Mouse (Mus musculus) forebrain, embryonic 14.5 days (tissue): ENCODE results near the gene Prdm12. TPM values are rescaled to one million over a fixed set of nuclear protein-coding genes. Genes with fewer than 3 reads are reported as not detected.
A peak's percentile ranks its signal among the peaks of the same experiment; 100 is the strongest.

ENCODE experiments used
- ATAC-seq: fragments of 200-750 bp; cut with Nextera tagmentation; 2 replicates; pipeline ENCODE4 v1.8.0; 2017; ENCODE audit warnings: mild to moderate bottlenecking, moderate library complexity
- DNase-seq: peaks from one replicate; pipeline ENCODE4 v3.0.0-alpha.2; 2015; ENCODE audit warnings: low spot score
- H3K27ac ChIP-seq: fragments of 300-500 bp; sonication (generic); 2 replicates; pipeline ENCODE4 v1.5.1; 2014; ENCODE audit warnings: low read depth, mild to moderate bottlenecking, control low read depth, low read length, moderate library complexity
- H3K27me3 ChIP-seq: fragments of 300-500 bp; sonication (generic); replicated peaks from 2 replicates; pipeline ENCODE4 v1.6.1; 2014; ENCODE audit warnings: low read length, control low read depth, mixed read lengths; ENCODE audit not compliant: control insufficient read depth, insufficient read depth
- H3K36me3 ChIP-seq: fragments of 300-500 bp; sonication (generic); 2 replicates; pipeline ENCODE4 v1.6.1; 2014; ENCODE audit warnings: low read length, control low read depth; ENCODE audit not compliant: control insufficient read depth, insufficient read depth
- H3K4me1 ChIP-seq: fragments of 300-500 bp; sonication (generic); 2 replicates; pipeline ENCODE4 v1.6.1; 2014; ENCODE audit warnings: antibody characterized with exemption, low read length, control low read depth; ENCODE audit not compliant: control insufficient read depth, insufficient read depth
- H3K4me2 ChIP-seq: fragments of 300-500 bp; sonication (generic); 2 replicates; pipeline ENCODE4 v1.6.1; 2014; ENCODE audit warnings: mild to moderate bottlenecking, control low read depth, low read length
- H3K4me3 ChIP-seq: fragments of 300-500 bp; sonication (generic); 2 replicates; pipeline ENCODE4 v1.5.1; 2014; ENCODE audit warnings: low read depth, low read length, control low read depth
- H3K9ac ChIP-seq: fragments of 300-500 bp; sonication (generic); 2 replicates; pipeline ENCODE4 v1.6.1; 2014; ENCODE audit warnings: mild to moderate bottlenecking, low read length, control low read depth, moderate library complexity
- H3K9me3 ChIP-seq: fragments of 300-500 bp; sonication (generic); replicated peaks from 2 replicates; pipeline ENCODE4 v1.6.1; 2016; ENCODE audit warnings: low read length, control low read depth, mixed read lengths; ENCODE audit not compliant: control insufficient read depth
- WGBS: fragments of 180-500 bp; shearing (Covaris S2); extraction: QIAGEN DNeasy Blood & Tissue Kit; methylation state at CpG from one replicate; pipeline ENCODE4 v1.1.7; 2014; 5-methylcytosine and 5-hydroxymethylcytosine counted together
- polyA plus RNA-seq: library from polyadenylated mRNA; unstranded; fragments of >200 nt; fragmentation: Nextera tagmentation; extraction: Ambion mirVana; gene quantifications from 2 replicates; pipeline ENCODE4 v1.2.1, GENCODE M21; 2014

Gene Prdm12
- polyA plus RNA-seq = 0.83 and 1.3 TPM in 2 replicates

GRCm38 (mm10) chr2:31639901-31640608 is at the start of gene Prdm12:
Prdm12 (plus strand) TSS chr2:31640037.
- Histone ChIP-seq H3K27me3 (peaks cover 95% of the 10 kb centered on the region), H3K9ac (no peak within 1 kb of the TSS; the same call in 1 of the 2 replicates), H3K4me2 (peak within 1 kb of the TSS; percentile 39), H3K27ac (peak within 1 kb of the TSS; percentile 21; the same call in 1 of the 2 replicates), H3K4me3 (peak within 1 kb of the TSS; percentile 21), H3K36me3 (no peaks in the 10 kb centered on the region), H3K9me3 (no peaks in the 10 kb centered on the region), H3K4me1 (peaks cover 35% of the 10 kb centered on the region)
- DNase-seq = no peak
- no peak for ATAC-seq
- under 1% methylated on average over 41 of the region's 41 CpGs for WGBS

- WGBS = 88% methylated on average over 9 of the region's 9 CpGs
- no peaks in the 10 kb centered on the region for H3K4me1 ChIP-seq
- no peak overlapping the region for H3K4me3 ChIP-seq
- H3K9ac ChIP-seq = no peak overlapping the region
- H3K27ac ChIP-seq = no peak overlapping the region
- no peaks in the 10 kb centered on the region for H3K9me3 ChIP-seq
- no peak for DNase-seq
- no peak overlapping the region for H3K4me2 ChIP-seq
- H3K36me3 ChIP-seq = peaks cover 59% of the 10 kb centered on the region
- no peak for ATAC-seq
- no peaks in the 10 kb centered on the region for H3K27me3 ChIP-seq
Observed at GRCm38 (mm10) chr2:31591799-31592484, 47.9 kb upstream of the Prdm12 start.

- Histone ChIP-seq H3K36me3 (peaks cover 93% of the 10 kb centered on the region), H3K4me2 (no peak overlapping the region), H3K9me3 (no peaks in the 10 kb centered on the region), H3K27me3 (no peaks in the 10 kb centered on the region), H3K9ac (no peak overlapping the region), H3K4me3 (no peak overlapping the region), H3K4me1 (no peaks in the 10 kb centered on the region), H3K27ac (no peak overlapping the region)
- 93% methylated on average over 1 of the region's 1 CpGs for WGBS
- ATAC-seq (no peak), DNase-seq (no peak)
Observed at GRCm38 (mm10) chr2:31607555-31607954, 32.3 kb upstream of the Prdm12 start.

GRCm38 (mm10) chr2:31609859-31610261 is 30.0 kb upstream of the Prdm12 start:
- 26% methylated on average over 7 of the region's 7 CpGs for WGBS

GRCm38 (mm10) chr2:31610922-31611321 is 28.9 kb upstream of the Prdm12 start:
- 35% methylated on average over 4 of the region's 4 CpGs for WGBS
- DNase-seq (no peak), ATAC-seq (no peak)
- Histone ChIP-seq H3K9ac (no peak overlapping the region), H3K27ac (no peak overlapping the region), H3K36me3 (peaks cover 95% of the 10 kb centered on the region), H3K27me3 (no peaks in the 10 kb centered on the region), H3K4me1 (no peaks in the 10 kb centered on the region), H3K4me3 (no peak overlapping the region), H3K9me3 (no peaks in the 10 kb centered on the region), H3K4me2 (no peak overlapping the region)

More at GRCm38 (mm10) chr2:31609859-31610261, 30.0 kb upstream of the Prdm12 start:
- peak; percentile 35 for DNase-seq
- Histone ChIP-seq H3K4me3 (no peak overlapping the region), H3K27ac (no peak overlapping the region), H3K36me3 (peaks cover 95% of the 10 kb centered on the region), H3K4me1 (no peaks in the 10 kb centered on the region), H3K9ac (no peak overlapping the region), H3K4me2 (no peak overlapping the region), H3K27me3 (no peaks in the 10 kb centered on the region), H3K9me3 (no peaks in the 10 kb centered on the region)
- ATAC-seq = no peak

- ATAC-seq (no peak), DNase-seq (peak; percentile 11)
- WGBS = 83% methylated on average over 8 of the region's 8 CpGs
- Histone ChIP-seq H3K27ac (no peak overlapping the region), H3K9ac (no peak overlapping the region), H3K9me3 (no peaks in the 10 kb centered on the region), H3K4me3 (no peak overlapping the region), H3K4me1 (no peaks in the 10 kb centered on the region), H3K4me2 (no peak overlapping the region), H3K27me3 (no peaks in the 10 kb centered on the region), H3K36me3 (peaks cover 95% of the 10 kb centered on the region)
Observed at GRCm38 (mm10) chr2:31611400-31611799, 28.4 kb upstream of the Prdm12 start.

GRCm38 (mm10) chr2:31612627-31613026 is 27.2 kb upstream of the Prdm12 start:
- no peaks in the 10 kb centered on the region for H3K9me3 ChIP-seq

GRCm38 (mm10) chr2:31613781-31614180 is 26.1 kb upstream of the Prdm12 start:
- ATAC-seq = no peak
- Histone ChIP-seq H3K9ac (no peak overlapping the region), H3K27me3 (no peaks in the 10 kb centered on the region), H3K9me3 (no peaks in the 10 kb centered on the region), H3K27ac (no peak overlapping the region), H3K4me1 (no peaks in the 10 kb centered on the region), H3K4me3 (no peak overlapping the region), H3K36me3 (peaks cover 84% of the 10 kb centered on the region), H3K4me2 (no peak overlapping the region)
- no peak for DNase-seq
- WGBS = 89% methylated on average over 7 of the region's 7 CpGs

More at GRCm38 (mm10) chr2:31612627-31613026, 27.2 kb upstream of the Prdm12 start:
- DNase-seq (no peak), ATAC-seq (no peak)
- WGBS = 81% methylated on average over 6 of the region's 6 CpGs
- H3K27me3 ChIP-seq = no peaks in the 10 kb centered on the region
- peaks cover 88% of the 10 kb centered on the region for H3K36me3 ChIP-seq
- H3K4me2 ChIP-seq = no peak overlapping the region
- H3K4me3 ChIP-seq = no peak overlapping the region
- H3K9ac ChIP-seq = no peak overlapping the region
- no peaks in the 10 kb centered on the region for H3K4me1 ChIP-seq
- no peak overlapping the region for H3K27ac ChIP-seq
